Mouse (Mus musculus): ENCODE results near the gene Ccr3.

GRCm38 (mm10) chr9:123989671-123990070 lies 32.1 kb upstream of the Ccr3 start:
- no peak for TF ChIP-seq CTCF (IDR thresholded peaks at IDR 0.05; ENCODE audit: borderline replicate concordance, extremely low read depth, insufficient read depth, insufficient read length)
- TF ChIP-seq POLR2A (IDR thresholded peaks at IDR 0.05; ENCODE audit: borderline replicate concordance, extremely low read depth, insufficient read depth, insufficient read length, poor library complexity, severe bottlenecking) = no peak

Measured in brain, embryonic 14.5 days (tissue).